Mouse (Mus musculus) ES-Bruce4 (cell line): ENCODE data around the gene Rpl21.

ENCODE experiments used
- CTCF ChIP-seq: IDR thresholded peaks from one replicate; pipeline ENCODE4 v1.8.1; 2011; ENCODE audit warnings: low read depth, low read length
- EP300 ChIP-seq: IDR thresholded peaks from 2 replicates; pipeline ENCODE4 v1.6.1; 2011; ENCODE audit warnings: low read depth, low read length; ENCODE audit not compliant: insufficient read depth

DNA sequence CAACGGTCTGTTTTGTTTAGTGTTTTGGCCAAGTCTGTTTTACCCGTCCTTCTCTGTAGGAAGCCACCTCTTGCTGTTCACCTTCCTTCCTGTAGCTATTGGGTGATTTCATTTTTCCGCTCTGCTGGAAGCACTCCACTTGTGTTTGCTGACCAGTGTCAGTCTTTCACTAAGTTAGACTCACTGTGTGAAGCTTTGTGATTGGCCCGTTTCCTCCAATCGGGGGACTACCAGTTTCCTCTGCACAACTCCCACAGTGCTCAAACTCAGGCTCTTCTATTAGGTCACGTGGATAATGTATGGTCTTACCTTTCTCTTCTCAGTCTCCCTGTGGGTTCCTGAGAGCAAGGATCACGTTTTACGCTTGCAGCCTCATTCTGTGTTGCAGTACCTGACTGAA lies 3.2 kb upstream of the Rpl21 start:
- TF ChIP-seq EP300 (no peak), CTCF (no peak)
